In genomic region chr8:72758310-72758709, GRCm38 (mm10) we compare ENCODE assay signal across 12 mouse cellular contexts. TPM values are rescaled to one million over a fixed set of nuclear protein-coding genes. Genes with fewer than 3 reads are reported as not detected.
DNase-seq lines count a peak whose midpoint lies in the region; ATAC-seq and TF ChIP-seq lines count a peak whose summit lies in the region.
"Had no signal": no experiment of that assay in that cellular context is flagged by ENCODE, and none has a peak within 500 bp of the region (broad histone marks: within the 10 kb centered on the region; RNA-seq: fewer than 3 reads in every experiment).

No protein-coding gene starts in this region.

- no peak for TF ChIP-seq EP300 in lung, postnatal 0 days (IDR thresholded peaks at IDR 0.05)

- H3K36me3 ChIP-seq in intestine, postnatal 0 days (ENCODE audit: control insufficient read depth, insufficient read depth), result peaks cover 47% of the 10 kb centered on the region
- H3K36me3 ChIP-seq in intestine, embryonic 15.5 days, result peaks cover 40% of the 10 kb centered on the region
- H3K36me3 ChIP-seq in lung, postnatal 0 days (ENCODE audit: insufficient read depth, low read length), result peaks cover 13% of the 10 kb centered on the region
- peaks cover 27% of the 10 kb centered on the region for H3K36me3 ChIP-seq in E14TG2a.4 (ENCODE audit: insufficient read depth, low read length)

- no peak overlapping the region for H3K27ac ChIP-seq in intestine, postnatal 0 days (ENCODE audit: low read depth, low read length)
- H3K27ac ChIP-seq in intestine, embryonic 15.5 days, result no peak overlapping the region
- no peak overlapping the region for H3K27ac ChIP-seq in lung, postnatal 0 days (ENCODE audit: low read length)
- H3K27ac ChIP-seq: hindbrain, embryonic 12.5 days; liver, embryonic 15.5 days had no signal

- no peak overlapping the region for H3K4me3 ChIP-seq in intestine, postnatal 0 days (ENCODE audit: low read depth, low read length)
- no peak overlapping the region for H3K4me3 ChIP-seq in intestine, embryonic 15.5 days (replicated peaks)
- H3K4me3 ChIP-seq in lung, postnatal 0 days (ENCODE audit: low read depth, low read length), result no peak overlapping the region
- no peak overlapping the region for H3K4me3 ChIP-seq in E14TG2a.4 (replicated peaks; ENCODE audit: low read length)
- H3K4me3 ChIP-seq: hindbrain, embryonic 12.5 days; liver, embryonic 15.5 days had no signal

- no peak overlapping the region for H3K4me2 ChIP-seq in intestine, postnatal 0 days (replicated peaks; ENCODE audit: low read depth)
- no peak overlapping the region for H3K4me2 ChIP-seq in intestine, embryonic 15.5 days (replicated peaks)
- H3K4me2 ChIP-seq in lung, postnatal 0 days (replicated peaks; ENCODE audit: low read depth, low read length), result no peak overlapping the region
- H3K4me2 ChIP-seq: hindbrain, embryonic 12.5 days; liver, embryonic 15.5 days had no signal

- no peaks in the 10 kb centered on the region for H3K4me1 ChIP-seq in intestine, postnatal 0 days (replicated peaks; ENCODE audit: control insufficient read depth, insufficient read depth, low read length)
- H3K4me1 ChIP-seq in intestine, embryonic 15.5 days (replicated peaks), result no peaks in the 10 kb centered on the region
- no peaks in the 10 kb centered on the region for H3K4me1 ChIP-seq in lung, postnatal 0 days (ENCODE audit: insufficient read depth, low read depth, low read length)
- peaks cover 22% of the 10 kb centered on the region for H3K4me1 ChIP-seq in E14TG2a.4 (replicated peaks; ENCODE audit: low read depth, low read length)
- H3K4me1 ChIP-seq: hindbrain, embryonic 12.5 days; liver, embryonic 15.5 days had no signal

- no peak for ATAC-seq in intestine, postnatal 0 days
- no peak for ATAC-seq in intestine, embryonic 15.5 days
- ATAC-seq in lung, postnatal 0 days, result no peak

- H3K9me3 ChIP-seq in intestine, postnatal 0 days (ENCODE audit: control insufficient read depth), result no peaks in the 10 kb centered on the region
- H3K9me3 ChIP-seq in intestine, embryonic 15.5 days, result no peaks in the 10 kb centered on the region
- H3K9me3 ChIP-seq in lung, postnatal 0 days (ENCODE audit: low read length), result no peaks in the 10 kb centered on the region
- H3K9me3 ChIP-seq in E14TG2a.4 (ENCODE audit: low read length), result no peaks in the 10 kb centered on the region
- H3K9me3 ChIP-seq: hindbrain, embryonic 12.5 days; liver, embryonic 15.5 days had no signal

- TF ChIP-seq CTCF in intestine, postnatal 0 days (IDR thresholded peaks at IDR 0.05; ENCODE audit: low read depth), result peak; percentile 40
- peak; percentile 25; the same call in 1 of the 2 replicates for TF ChIP-seq CTCF in lung, postnatal 0 days (IDR thresholded peaks at IDR 0.05)
- peak; percentile 22 for TF ChIP-seq CTCF in E14TG2a.4 (conservative IDR thresholded peaks at IDR 0.05; ENCODE audit: low read length)

- no peak overlapping the region for H3K9ac ChIP-seq in intestine, postnatal 0 days (ENCODE audit: low read depth, low read length)
- H3K9ac ChIP-seq in intestine, embryonic 15.5 days, result no peak overlapping the region
- no peak overlapping the region for H3K9ac ChIP-seq in lung, postnatal 0 days (replicated peaks; ENCODE audit: low read depth)
- H3K9ac ChIP-seq: hindbrain, embryonic 12.5 days; liver, embryonic 15.5 days had no signal

- DNase-seq in lung, postnatal 0 days (ENCODE audit: low spot score), result no peak
- no peak for DNase-seq in lung, postnatal 25 days (ENCODE audit: low spot score)
- peak; percentile 31 for DNase-seq in 416B (ENCODE audit: low read depth)
- DNase-seq in retina, embryonic 14.5 days (ENCODE audit: low spot score), result no peak
- DNase-seq: midbrain, embryonic 14.5 days; right cerebral cortex, adult 18-20 months; thymus, postnatal 36 days had no signal

- H3K27me3 ChIP-seq in intestine, postnatal 0 days (replicated peaks; ENCODE audit: control insufficient read depth, insufficient read depth, low read length), result no peaks in the 10 kb centered on the region
- no peaks in the 10 kb centered on the region for H3K27me3 ChIP-seq in intestine, embryonic 15.5 days (replicated peaks)
- H3K27me3 ChIP-seq in lung, postnatal 0 days (replicated peaks; ENCODE audit: insufficient read depth, low read length), result no peaks in the 10 kb centered on the region
- peaks cover 14% of the 10 kb centered on the region; the same call in 1 of the 2 replicates for H3K27me3 ChIP-seq in E14TG2a.4 (ENCODE audit: insufficient read depth, low read length)
- H3K27me3 ChIP-seq: hindbrain, embryonic 12.5 days; liver, embryonic 15.5 days had no signal

RNA-seq across cellular contexts. Expression of gene F2rl3, which starts 3.4 kb away (rescaled TPM):
- 2.4 and 2.5 TPM in 2 replicates for polyA plus RNA-seq in intestine, postnatal 0 days (2015; fragmentation: Nextera tagmentation; extraction: Ambion mirVana)
- polyA plus RNA-seq in intestine, embryonic 15.5 days (2015; fragmentation: Nextera tagmentation; extraction: Ambion mirVana), result 3.5 TPM in 2 replicates
- polyA plus RNA-seq in lung, postnatal 0 days (2015; fragmentation: Nextera tagmentation; extraction: Ambion mirVana), result 1.3 and 2.1 TPM in 2 replicates

RNA-seq across cellular contexts. Expression of gene Sin3b, which starts 35.2 kb away (rescaled TPM):
- 172 and 175 TPM in 2 replicates for polyA plus RNA-seq in intestine, postnatal 0 days (2015; fragmentation: Nextera tagmentation; extraction: Ambion mirVana)
- 132 and 150 TPM in 2 replicates for polyA plus RNA-seq in intestine, embryonic 15.5 days (2015; fragmentation: Nextera tagmentation; extraction: Ambion mirVana)
- 169 and 211 TPM in 2 replicates for polyA plus RNA-seq in lung, postnatal 0 days (2015; fragmentation: Nextera tagmentation; extraction: Ambion mirVana)
